Mouse (Mus musculus): ENCODE data around the gene Rpl29.

Gene Rpl29

DNA sequence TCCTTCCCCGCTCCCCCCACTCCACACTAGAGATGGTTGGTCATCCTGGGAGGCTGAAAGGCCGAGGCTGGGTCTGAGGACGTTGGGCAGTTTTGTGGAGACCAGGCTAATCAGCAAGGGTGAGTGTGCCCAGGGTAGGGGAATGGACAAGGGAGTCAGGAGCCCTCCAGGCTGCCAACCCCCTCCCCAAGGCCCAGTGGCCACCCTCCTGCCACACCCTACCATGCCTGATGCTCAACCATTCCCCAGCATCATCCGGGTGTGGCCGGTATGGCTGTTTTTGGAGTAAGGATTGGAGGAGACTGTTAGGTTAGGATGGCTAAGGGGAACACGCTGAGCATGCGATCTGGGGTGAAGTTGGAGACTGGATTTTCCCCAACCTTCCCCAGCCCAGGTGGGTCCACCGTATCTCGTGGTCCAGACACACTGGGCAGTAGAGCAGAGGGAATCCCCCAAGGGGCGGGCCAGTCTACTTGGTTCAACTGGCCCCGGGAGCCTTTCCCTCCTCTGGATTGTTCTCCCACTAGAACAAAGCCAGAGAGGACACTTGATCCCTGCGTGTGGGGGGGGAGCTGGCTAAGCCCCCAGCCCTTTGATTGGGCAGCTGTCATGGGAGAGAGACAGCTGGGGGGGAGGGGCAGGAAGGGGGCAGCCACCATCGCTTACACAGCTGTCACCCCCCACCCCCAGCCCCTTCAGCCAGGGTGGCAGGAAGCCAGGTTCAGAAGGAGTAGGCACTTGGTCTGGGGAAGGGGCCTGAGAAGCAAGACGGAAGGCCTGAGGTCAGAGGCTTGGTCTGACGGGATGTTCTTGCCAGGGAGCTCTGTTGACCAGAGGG, 27.3 kb downstream of the Rpl29 start:
- DNase-seq: peak; percentile 35

DNA sequence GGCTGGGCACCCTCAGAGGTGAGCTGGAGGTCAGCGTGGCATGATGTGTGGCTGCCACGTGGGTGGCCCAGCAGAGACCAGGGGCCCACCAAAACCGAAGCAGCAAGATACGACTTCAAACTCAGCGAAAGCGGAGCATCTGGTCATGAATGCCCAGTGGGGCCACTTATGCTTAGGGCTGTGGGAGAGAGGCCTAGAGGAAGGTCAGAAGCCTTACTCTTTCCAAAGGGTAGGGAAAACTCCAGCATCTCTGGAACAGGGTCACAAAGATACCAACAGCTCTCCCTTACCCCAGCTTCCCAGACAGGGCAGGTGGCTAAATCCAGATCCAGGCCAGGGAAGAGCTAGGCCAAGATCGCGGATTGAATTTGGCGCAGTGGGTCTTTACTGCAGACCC, 27.9 kb downstream of the Rpl29 start:
- DNase-seq: peak; percentile 29

DNA sequence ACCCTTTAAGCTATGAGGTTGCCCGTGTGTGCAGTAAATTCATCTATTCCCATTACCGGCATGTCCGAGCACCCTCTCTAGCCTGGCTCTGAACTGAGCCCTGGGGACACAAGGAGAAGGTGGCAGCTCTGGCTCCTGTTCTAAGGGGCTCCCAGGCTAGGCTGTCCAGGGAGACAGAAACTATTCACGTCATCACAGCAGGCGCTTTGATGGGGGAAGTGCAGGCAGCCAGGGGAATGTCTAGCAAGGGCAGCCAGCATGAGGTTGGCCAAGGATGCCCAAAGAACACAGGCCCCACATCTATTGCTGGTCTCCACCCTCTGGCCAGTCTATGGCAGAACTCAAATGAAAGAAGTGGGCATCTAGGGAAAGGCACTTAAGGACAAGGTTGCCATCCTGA, 28.7 kb downstream of the Rpl29 start:
- peak; percentile 35 for DNase-seq

- DNase-seq: peak; percentile 60
These were observed 30.7 kb downstream of the Rpl29 start for GRCm38 (mm10) chr9:106459946-106460345.

GRCm38 (mm10) chr9:106460401-106461025, 31.3 kb downstream of the Rpl29 start:
- DNase-seq: peak; percentile 79

DNA sequence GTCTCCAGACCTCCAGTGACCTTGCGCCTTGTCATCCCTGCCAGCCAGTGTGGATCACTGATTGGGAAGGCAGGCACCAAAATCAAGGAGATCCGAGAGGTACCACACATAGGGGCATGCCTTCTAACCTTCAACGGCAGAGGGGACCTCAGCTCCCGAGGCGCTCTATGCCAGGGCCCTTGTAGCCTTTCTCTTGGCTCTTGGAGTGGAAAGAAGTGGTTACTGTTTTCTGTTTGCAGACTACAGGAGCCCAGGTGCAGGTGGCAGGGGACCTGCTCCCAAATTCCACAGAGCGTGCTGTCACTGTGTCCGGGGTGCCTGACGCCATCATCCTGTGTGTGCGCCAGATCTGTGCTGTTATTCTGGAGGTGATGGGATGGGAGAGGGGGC, 31.8 kb downstream of the Rpl29 start:
- peak; percentile 56 for DNase-seq

DNA sequence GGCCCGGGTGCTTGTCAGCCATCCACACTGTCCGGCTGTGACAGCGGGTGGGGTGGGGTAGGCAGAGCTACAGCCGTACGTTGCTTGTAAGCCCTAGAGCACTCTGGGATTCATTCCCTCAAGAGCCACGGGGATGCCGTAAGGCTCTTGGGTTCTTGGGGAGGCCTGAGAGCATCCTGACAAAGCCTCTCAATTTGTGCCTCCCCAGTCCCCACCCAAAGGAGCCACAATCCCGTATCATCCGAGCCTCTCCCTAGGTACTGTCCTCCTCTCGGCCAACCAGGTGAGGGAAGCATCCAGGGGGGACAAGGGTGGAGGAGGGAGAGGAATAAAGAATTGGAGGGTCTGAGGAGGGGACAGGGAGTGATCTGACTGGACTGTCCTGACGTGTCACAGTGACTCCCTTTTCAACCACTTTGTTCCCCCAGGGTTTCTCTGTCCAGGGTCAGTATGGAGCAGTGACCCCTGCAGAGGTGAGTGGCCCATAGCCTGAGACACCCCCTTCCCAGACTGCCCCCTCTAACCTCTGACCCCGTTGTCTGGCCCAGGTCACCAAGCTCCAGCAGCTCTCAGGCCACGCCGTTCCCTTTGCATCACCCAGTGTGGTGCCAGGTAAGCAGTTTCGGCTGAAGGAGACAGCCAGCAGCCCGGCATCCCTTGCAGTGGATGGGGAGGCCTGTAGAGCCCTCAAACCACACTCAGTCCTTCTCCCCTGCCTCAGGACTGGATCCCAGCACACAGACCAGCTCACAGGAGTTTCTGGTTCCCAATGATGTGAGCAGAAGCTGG, 32.6 kb downstream of the Rpl29 start:
- DNase-seq: peak; percentile 61

- DNase-seq: peak; percentile 48
These were observed 33.2 kb downstream of the Rpl29 start for GRCm38 (mm10) chr9:106462430-106462800.

- peak; percentile 84 for DNase-seq
These were observed 34.1 kb downstream of the Rpl29 start for GRCm38 (mm10) chr9:106463122-106464063.

GRCm38 (mm10) chr9:106464751-106465541, 35.7 kb downstream of the Rpl29 start:
- peak; percentile 90 for DNase-seq

GRCm38 (mm10) chr9:106465571-106466200, 36.4 kb downstream of the Rpl29 start, which contains the start of gene Gpr62:
Gpr62 (minus strand) TSS chr9:106465938.
- DNase-seq: peak; percentile 81

- peak; percentile 32 for DNase-seq
These were observed 37.5 kb downstream of the Rpl29 start for GRCm38 (mm10) chr9:106466721-106467120.

GRCm38 (mm10) chr9:106467746-106468145, 38.5 kb downstream of the Rpl29 start:
- no peak for DNase-seq

DNA sequence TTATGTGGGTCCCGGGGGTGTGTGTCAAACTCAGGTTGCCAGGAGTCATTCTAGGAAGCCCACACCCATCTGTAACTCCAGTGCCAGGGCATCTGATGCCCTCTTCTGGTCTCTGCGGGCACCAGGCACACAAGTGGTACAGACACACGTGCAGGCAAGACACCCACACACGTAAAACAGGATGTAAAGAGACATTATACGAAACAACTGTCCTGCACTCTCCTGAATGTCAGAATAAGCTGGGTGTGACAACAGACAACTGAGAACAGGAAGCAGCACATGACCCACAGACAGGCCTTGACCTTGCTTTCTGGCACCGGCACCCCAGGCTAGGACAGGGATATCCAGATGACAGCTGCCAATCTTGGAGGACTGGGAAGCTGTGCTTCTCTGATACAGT, 40.1 kb downstream of the Rpl29 start:
- DNase-seq: peak; percentile 25

GRCm38 (mm10) chr9:106469776-106470175, 40.5 kb downstream of the Rpl29 start:
- peak; percentile 3 for DNase-seq

- peak; percentile 19 for DNase-seq
These were observed 41.9 kb downstream of the Rpl29 start for GRCm38 (mm10) chr9:106470991-106471750.

DNA sequence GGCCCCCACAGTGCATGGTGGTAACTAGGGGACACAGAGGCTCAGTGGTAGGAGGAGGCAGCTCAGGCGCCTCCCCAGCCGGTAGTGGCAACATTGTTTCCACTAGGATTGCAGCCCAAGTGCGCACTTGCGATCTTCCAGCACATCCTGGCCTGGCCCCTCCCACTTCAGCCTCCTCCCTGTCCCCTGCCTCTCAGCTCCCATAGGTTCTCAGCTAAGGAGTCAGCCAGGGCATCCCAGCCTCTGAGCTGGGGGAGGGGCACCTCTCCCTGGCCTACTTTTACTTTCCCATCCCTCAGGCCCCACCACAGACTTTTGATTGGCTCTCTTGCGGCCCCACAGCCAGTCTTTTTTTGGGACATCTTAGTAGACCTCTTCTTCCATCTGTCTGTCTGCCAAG, 42.6 kb downstream of the Rpl29 start:
- DNase-seq: peak; percentile 28

GRCm38 (mm10) chr9:106472321-106472720, 43.1 kb downstream of the Rpl29 start:
- peak; percentile 29 for DNase-seq

GRCm38 (mm10) chr9:106473081-106473752, 44.0 kb downstream of the Rpl29 start:
- peak; percentile 39 for DNase-seq

- peak; percentile 38 for DNase-seq
These were observed 44.5 kb downstream of the Rpl29 start for GRCm38 (mm10) chr9:106473753-106474105.

All from cerebellum, adult 8-10 months (tissue).